Mouse (Mus musculus) bone marrow, adult 2 months (tissue): Measurements from ENCODE around the gene E2f3.

Experiments used
- CTCF ChIP-seq: fragments of 200-500 bp; IDR thresholded peaks from 2 replicates; pipeline ENCODE4 v1.5.1; 2011; ENCODE audit warnings: low read length, control low read depth; ENCODE audit not compliant: control insufficient read depth, insufficient read depth
- POLR2A ChIP-seq: fragments of 200-500 bp; IDR thresholded peaks from 2 replicates; pipeline ENCODE4 v1.6.1; 2011; ENCODE audit warnings: low read depth, mild to moderate bottlenecking, control low read depth, low read length, borderline replicate concordance; ENCODE audit not compliant: control insufficient read depth

- no peak for TF ChIP-seq POLR2A
- no peak for TF ChIP-seq CTCF
Observed at GRCm38 (mm10) chr13:29954741-29955140, 31.1 kb downstream of the E2f3 start.
